Mouse (Mus musculus): ENCODE data around the gene Shkbp1.

- TF ChIP-seq HCFC1 (IDR thresholded peaks at IDR 0.05; ENCODE audit: borderline replicate concordance, insufficient read depth, low read length) (no peak), MAFK (IDR thresholded peaks at IDR 0.05; ENCODE audit: insufficient read depth, low read depth, low read length) (no peak), ZNF384 (IDR thresholded peaks at IDR 0.05; ENCODE audit: low read depth, low read length) (no peak), CHD2 (IDR thresholded peaks at IDR 0.05; ENCODE audit: low read depth, low read length) (no peak)
Measured at GRCm38 (mm10) chr7:27400545-27400944, 44.7 kb upstream of the Shkbp1 start.

Measured in ES-E14 (cell line).